Mouse (Mus musculus): ENCODE results near the gene Amot. TPM values are rescaled to one million over a fixed set of nuclear protein-coding genes. Genes with fewer than 3 reads are reported as not detected.

The Amot gene
- polyA plus RNA-seq, 1 experiment from 2014 or later: 32.5 TPM

- no peak overlapping the region for H3K4me2 ChIP-seq (replicated peaks; ENCODE audit: low read depth, low read length)
- no peaks in the 10 kb centered on the region for H3K4me1 ChIP-seq (ENCODE audit: control insufficient read depth, insufficient read depth, low read length)
- H3K27me3 ChIP-seq (ENCODE audit: control insufficient read depth, insufficient read depth, low read length): no peaks in the 10 kb centered on the region
- no peak overlapping the region for H3K4me3 ChIP-seq (ENCODE audit: low read length)
- ATAC-seq (ENCODE audit: low FRiP score, low TSS enrichment): no peak
- H3K9ac ChIP-seq (ENCODE audit: low read depth, low read length): no peak overlapping the region
- H3K9me3 ChIP-seq (ENCODE audit: control insufficient read depth, low read length): no peaks in the 10 kb centered on the region
- H3K36me3 ChIP-seq (ENCODE audit: control insufficient read depth, insufficient read depth, low read length): no peaks in the 10 kb centered on the region
- H3K27ac ChIP-seq (ENCODE audit: low read depth, low read length): no peak overlapping the region
- 47% methylated on average over 3 of the region's 3 CpGs for WGBS
Measured at GRCm38 (mm10) chrX:145510675-145511074, 5.7 kb upstream of the Amot start.

GRCm38 (mm10) chrX:145505457-145506201 is 648 bp upstream of the Amot start:
- H3K36me3 ChIP-seq (ENCODE audit: control insufficient read depth, insufficient read depth, low read length): no peaks in the 10 kb centered on the region
- peak overlapping the region; percentile 58 for H3K4me3 ChIP-seq (ENCODE audit: low read length)
- no peaks in the 10 kb centered on the region for H3K27me3 ChIP-seq (ENCODE audit: control insufficient read depth, insufficient read depth, low read length)
- H3K4me2 ChIP-seq (replicated peaks; ENCODE audit: low read depth, low read length): peak overlapping the region; percentile 46
- peak; percentile 93 for ATAC-seq (ENCODE audit: low FRiP score, low TSS enrichment)
- H3K9ac ChIP-seq (ENCODE audit: low read depth, low read length): 0 out of 2 replicates have a peak overlapping the region, but pooled peaks have one; percentile 34
- 24% methylated on average over 14 of the region's 14 CpGs for WGBS
- H3K27ac ChIP-seq (ENCODE audit: low read depth, low read length): peak overlapping the region; percentile 67
- H3K4me1 ChIP-seq (ENCODE audit: control insufficient read depth, insufficient read depth, low read length): no peaks in the 10 kb centered on the region
- H3K9me3 ChIP-seq (ENCODE audit: control insufficient read depth, low read length): no peaks in the 10 kb centered on the region

GRCm38 (mm10) chrX:145501666-145502355 is 3.2 kb downstream of the Amot start:
- Histone ChIP-seq H3K9ac (ENCODE audit: low read depth, low read length) (no peak overlapping the region), H3K4me1 (ENCODE audit: control insufficient read depth, insufficient read depth, low read length) (no peaks in the 10 kb centered on the region), H3K4me2 (replicated peaks; ENCODE audit: low read depth, low read length) (no peak overlapping the region), H3K9me3 (ENCODE audit: control insufficient read depth, low read length) (no peaks in the 10 kb centered on the region), H3K4me3 (ENCODE audit: low read length) (no peak overlapping the region), H3K27ac (ENCODE audit: low read depth, low read length) (no peak overlapping the region), H3K36me3 (ENCODE audit: control insufficient read depth, insufficient read depth, low read length) (no peaks in the 10 kb centered on the region), H3K27me3 (ENCODE audit: control insufficient read depth, insufficient read depth, low read length) (no peaks in the 10 kb centered on the region)
- no peak for ATAC-seq (ENCODE audit: low FRiP score, low TSS enrichment)
- WGBS: 62% methylated on average over 8 of the region's 8 CpGs

GRCm38 (mm10) chrX:145499101-145499500 is 5.9 kb downstream of the Amot start:
- H3K4me3 ChIP-seq (ENCODE audit: low read length): no peak overlapping the region
- WGBS: 54% methylated on average over 2 of the region's 2 CpGs
- no peak overlapping the region for H3K27ac ChIP-seq (ENCODE audit: low read depth, low read length)
- no peaks in the 10 kb centered on the region for H3K36me3 ChIP-seq (ENCODE audit: control insufficient read depth, insufficient read depth, low read length)
- no peaks in the 10 kb centered on the region for H3K4me1 ChIP-seq (ENCODE audit: control insufficient read depth, insufficient read depth, low read length)
- H3K9me3 ChIP-seq (ENCODE audit: control insufficient read depth, low read length): no peaks in the 10 kb centered on the region
- ATAC-seq (ENCODE audit: low FRiP score, low TSS enrichment): no peak
- no peak overlapping the region for H3K9ac ChIP-seq (ENCODE audit: low read depth, low read length)
- no peak overlapping the region for H3K4me2 ChIP-seq (replicated peaks; ENCODE audit: low read depth, low read length)
- no peaks in the 10 kb centered on the region for H3K27me3 ChIP-seq (ENCODE audit: control insufficient read depth, insufficient read depth, low read length)

GRCm38 (mm10) chrX:145498691-145499090 is 6.3 kb downstream of the Amot start:
- no peaks in the 10 kb centered on the region for H3K4me1 ChIP-seq (ENCODE audit: control insufficient read depth, insufficient read depth, low read length)
- no peak overlapping the region for H3K4me2 ChIP-seq (replicated peaks; ENCODE audit: low read depth, low read length)
- no peaks in the 10 kb centered on the region for H3K36me3 ChIP-seq (ENCODE audit: control insufficient read depth, insufficient read depth, low read length)
- no peak overlapping the region for H3K27ac ChIP-seq (ENCODE audit: low read depth, low read length)
- no peak for ATAC-seq (ENCODE audit: low FRiP score, low TSS enrichment)
- WGBS: 68% methylated on average over 4 of the region's 4 CpGs
- H3K9me3 ChIP-seq (ENCODE audit: control insufficient read depth, low read length): no peaks in the 10 kb centered on the region
- H3K4me3 ChIP-seq (ENCODE audit: low read length): no peak overlapping the region
- no peaks in the 10 kb centered on the region for H3K27me3 ChIP-seq (ENCODE audit: control insufficient read depth, insufficient read depth, low read length)
- H3K9ac ChIP-seq (ENCODE audit: low read depth, low read length): no peak overlapping the region

- Histone ChIP-seq H3K27ac (ENCODE audit: low read depth, low read length) (no peak overlapping the region), H3K36me3 (ENCODE audit: control insufficient read depth, insufficient read depth, low read length) (no peaks in the 10 kb centered on the region), H3K27me3 (ENCODE audit: control insufficient read depth, insufficient read depth, low read length) (no peaks in the 10 kb centered on the region), H3K4me1 (ENCODE audit: control insufficient read depth, insufficient read depth, low read length) (no peaks in the 10 kb centered on the region), H3K9ac (ENCODE audit: low read depth, low read length) (no peak overlapping the region), H3K9me3 (ENCODE audit: control insufficient read depth, low read length) (no peaks in the 10 kb centered on the region), H3K4me3 (ENCODE audit: low read length) (no peak overlapping the region), H3K4me2 (replicated peaks; ENCODE audit: low read depth, low read length) (no peak overlapping the region)
- 75% methylated on average over 6 of the region's 6 CpGs for WGBS
- ATAC-seq (ENCODE audit: low FRiP score, low TSS enrichment): no peak
Measured at GRCm38 (mm10) chrX:145497486-145497885, 7.5 kb downstream of the Amot start.

GRCm38 (mm10) chrX:145495381-145495780 is 9.6 kb downstream of the Amot start:
- H3K9ac ChIP-seq (ENCODE audit: low read depth, low read length): no peak overlapping the region

GRCm38 (mm10) chrX:145490821-145491220 is 14.2 kb downstream of the Amot start:
- Histone ChIP-seq H3K4me3 (ENCODE audit: low read length) (no peak overlapping the region), H3K4me1 (ENCODE audit: control insufficient read depth, insufficient read depth, low read length) (no peaks in the 10 kb centered on the region), H3K4me2 (replicated peaks; ENCODE audit: low read depth, low read length) (no peak overlapping the region), H3K27ac (ENCODE audit: low read depth, low read length) (no peak overlapping the region), H3K9ac (ENCODE audit: low read depth, low read length) (no peak overlapping the region), H3K36me3 (ENCODE audit: control insufficient read depth, insufficient read depth, low read length) (peaks cover 3% of the 10 kb centered on the region; the same call in 1 of the 2 replicates), H3K9me3 (ENCODE audit: control insufficient read depth, low read length) (no peaks in the 10 kb centered on the region), H3K27me3 (ENCODE audit: control insufficient read depth, insufficient read depth, low read length) (no peaks in the 10 kb centered on the region)
- no peak for ATAC-seq (ENCODE audit: low FRiP score, low TSS enrichment)
- 69% methylated on average over 1 of the region's 1 CpGs for WGBS

More at GRCm38 (mm10) chrX:145495381-145495780, 9.6 kb downstream of the Amot start:
- no peak for ATAC-seq (ENCODE audit: low FRiP score, low TSS enrichment)
- H3K36me3 ChIP-seq (ENCODE audit: control insufficient read depth, insufficient read depth, low read length): no peaks in the 10 kb centered on the region
- no peaks in the 10 kb centered on the region for H3K27me3 ChIP-seq (ENCODE audit: control insufficient read depth, insufficient read depth, low read length)
- no peak overlapping the region for H3K27ac ChIP-seq (ENCODE audit: low read depth, low read length)
- H3K4me2 ChIP-seq (replicated peaks; ENCODE audit: low read depth, low read length): no peak overlapping the region
- 96% methylated on average over 4 of the region's 4 CpGs for WGBS
- H3K4me3 ChIP-seq (ENCODE audit: low read length): no peak overlapping the region
- no peaks in the 10 kb centered on the region for H3K9me3 ChIP-seq (ENCODE audit: control insufficient read depth, low read length)
- no peaks in the 10 kb centered on the region for H3K4me1 ChIP-seq (ENCODE audit: control insufficient read depth, insufficient read depth, low read length)

- Histone ChIP-seq H3K36me3 (ENCODE audit: control insufficient read depth, insufficient read depth, low read length) (peaks cover 3% of the 10 kb centered on the region; the same call in 1 of the 2 replicates), H3K27ac (ENCODE audit: low read depth, low read length) (no peak overlapping the region), H3K9me3 (ENCODE audit: control insufficient read depth, low read length) (no peaks in the 10 kb centered on the region), H3K9ac (ENCODE audit: low read depth, low read length) (no peak overlapping the region), H3K4me1 (ENCODE audit: control insufficient read depth, insufficient read depth, low read length) (no peaks in the 10 kb centered on the region), H3K4me3 (ENCODE audit: low read length) (no peak overlapping the region), H3K27me3 (ENCODE audit: control insufficient read depth, insufficient read depth, low read length) (no peaks in the 10 kb centered on the region), H3K4me2 (replicated peaks; ENCODE audit: low read depth, low read length) (no peak overlapping the region)
- ATAC-seq (ENCODE audit: low FRiP score, low TSS enrichment): no peak
- WGBS: 79% methylated on average over 3 of the region's 3 CpGs
Measured at GRCm38 (mm10) chrX:145490417-145490816, 14.6 kb downstream of the Amot start.

All from kidney, embryonic 14.5 days (tissue).